Mouse (Mus musculus) megakaryocyte, embryonic 14.5 days (primary cell): ENCODE measurements at regions not wholly inside any gene's neighbourhood (a gene's known extent, or its start where the extent isn't known, plus 50 kb on each side); places are given as distances from the start of the nearest gene placed in this dataset.

Experiments used
- FLI1 ChIP-seq: IDR thresholded peaks from 2 replicates; pipeline ENCODE4 v1.6.1; 2012; ENCODE audit warnings: low read length, inconsistent platforms, mixed read lengths
- GATA1 ChIP-seq: IDR thresholded peaks from 3 replicates; pipeline ENCODE4 v1.6.1; 2012; ENCODE audit warnings: mixed read lengths, low read length, inconsistent platforms, borderline replicate concordance

DNA sequence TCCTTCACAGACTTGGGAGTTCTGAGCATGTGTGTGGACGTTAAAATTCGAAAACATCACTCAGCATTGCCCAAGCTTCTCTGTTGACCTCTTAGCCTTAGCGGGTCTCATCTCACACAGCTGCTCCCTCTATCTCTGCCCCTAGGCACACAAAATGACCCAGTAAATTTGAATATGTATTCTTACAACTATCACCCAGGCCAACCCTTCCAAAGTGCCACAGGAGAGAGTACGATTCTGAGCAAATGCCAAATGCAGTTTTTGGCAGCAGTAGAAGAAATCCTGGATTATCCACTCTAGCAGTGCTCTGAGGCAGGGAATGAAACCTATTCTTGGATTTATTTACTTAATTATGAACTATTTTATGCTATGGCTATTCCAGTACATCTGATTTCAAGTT is 246.6 kb upstream of the Slc24a5 start:
- TF ChIP-seq GATA1 (no peak), FLI1 (no peak)
